Mouse (Mus musculus): Measurements from ENCODE around the gene Alg10b. TPM values are rescaled to one million over a fixed set of nuclear protein-coding genes. Genes with fewer than 3 reads are reported as not detected.
"Not testable (repeated sequence)": the region's sequence is repeated elsewhere in the genome, so short reads cannot be mapped to it uniquely, and the experiment has no call there.

Alg10b gene
- total RNA-seq (2021) = 10 to 100 TPM; 36.1 to 38.4 TPM
- long read RNA-seq, experiment 1, partial matches to known transcripts = 0 of 1 reads
- long read RNA-seq, experiment 1, other reads (novel, unspliced or antisense) = 1 of 1 reads
- long read RNA-seq, experiment 2, full-length matches to known transcripts = 1 of 5 reads
- long read RNA-seq, experiment 2, partial matches to known transcripts = 0 of 5 reads
- long read RNA-seq, experiment 2, other reads (novel, unspliced or antisense) = 4 of 5 reads

DNA sequence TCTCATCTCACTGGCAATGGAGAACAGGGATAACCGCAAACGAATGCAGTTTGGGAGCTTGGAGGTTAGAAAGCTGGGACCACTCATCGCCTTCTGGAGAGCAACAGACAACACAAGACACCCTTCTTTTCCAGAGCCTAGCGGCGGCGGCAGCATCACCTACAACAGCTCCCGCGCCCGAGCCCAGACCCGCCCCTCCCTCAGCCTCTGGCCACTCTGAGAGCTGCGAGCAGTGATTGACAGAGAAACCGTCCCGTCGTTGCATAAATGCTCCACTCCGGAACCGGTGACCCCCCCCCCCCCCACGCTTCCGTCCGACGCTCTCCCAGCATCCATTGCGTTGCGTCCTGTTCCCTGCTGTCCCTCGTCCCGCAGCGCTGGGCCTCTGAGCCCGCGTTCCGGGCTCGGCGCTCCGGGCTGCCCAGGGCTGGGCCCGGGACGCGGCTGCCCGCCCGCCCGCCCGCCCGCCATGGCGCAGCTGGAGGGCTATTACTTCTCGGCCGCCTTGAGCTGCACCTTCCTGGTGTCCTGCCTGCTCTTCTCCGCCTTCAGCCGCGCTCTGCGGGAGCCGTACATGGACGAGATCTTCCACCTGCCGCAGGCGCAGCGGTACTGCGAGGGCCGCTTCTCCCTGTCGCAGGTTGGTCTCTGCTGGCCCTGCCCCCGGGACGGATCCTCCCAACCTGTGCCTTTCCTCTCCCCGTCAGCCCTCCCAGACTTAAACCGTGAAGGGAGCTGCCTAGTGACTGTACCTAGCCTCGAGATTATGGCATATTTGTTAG is at the start of gene Alg10b:
Gene Alg10b, plus strand, starts transcription at position 343 of the 782 bp plus-strand sequence.
- DNase-seq (ENCODE audit: low spot score in 2 of 2) = peak; percentile 47 to 69

- not testable (repeated sequence) for DNase-seq (ENCODE audit: low spot score in 2 of 2)
Measured at GRCm38 (mm10) chr15:90183108-90183507, 41.0 kb upstream of the Alg10b start.

DNA sequence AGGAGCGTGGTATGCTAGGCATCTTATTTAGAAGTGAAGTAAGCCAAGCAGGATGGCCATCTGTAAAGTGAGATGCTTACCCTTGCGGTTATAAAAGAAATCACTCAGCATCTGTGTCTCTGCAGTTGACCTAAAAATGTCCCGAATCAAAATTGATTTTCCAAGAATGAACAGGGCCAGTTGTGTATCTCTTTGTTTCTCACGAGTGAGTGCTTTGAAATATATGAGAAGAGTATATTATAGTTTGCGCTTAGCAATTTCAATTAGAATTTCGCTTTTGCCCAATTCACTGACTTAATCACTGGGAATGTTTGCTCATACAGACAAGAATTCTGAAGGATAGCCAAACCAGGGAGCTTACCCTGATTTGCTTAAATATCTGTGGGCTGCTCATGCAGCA is 40.6 kb upstream of the Alg10b start:
- DNase-seq (ENCODE audit: low spot score in 2 of 2) = no peak

DNA sequence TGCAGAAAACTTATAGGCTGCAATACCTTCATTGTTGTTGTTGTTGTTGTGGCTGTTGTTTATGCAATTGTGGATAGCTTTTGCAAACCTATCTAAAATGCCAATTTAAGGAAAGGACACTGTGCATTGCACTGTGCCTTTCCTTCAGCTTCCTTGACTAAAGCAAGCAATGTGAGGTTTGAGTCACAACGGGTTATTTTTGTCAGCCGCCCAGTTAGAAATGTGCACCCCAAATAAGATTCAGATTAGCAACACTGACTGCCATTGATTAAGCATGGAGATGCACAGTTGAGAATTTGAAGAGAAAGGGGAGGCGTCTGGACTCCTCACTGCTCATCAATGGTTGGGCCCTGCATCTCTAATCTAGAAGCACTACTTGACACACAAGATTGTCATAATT is 39.4 kb upstream of the Alg10b start:
- no peak for DNase-seq (ENCODE audit: low spot score in 2 of 2)

DNA sequence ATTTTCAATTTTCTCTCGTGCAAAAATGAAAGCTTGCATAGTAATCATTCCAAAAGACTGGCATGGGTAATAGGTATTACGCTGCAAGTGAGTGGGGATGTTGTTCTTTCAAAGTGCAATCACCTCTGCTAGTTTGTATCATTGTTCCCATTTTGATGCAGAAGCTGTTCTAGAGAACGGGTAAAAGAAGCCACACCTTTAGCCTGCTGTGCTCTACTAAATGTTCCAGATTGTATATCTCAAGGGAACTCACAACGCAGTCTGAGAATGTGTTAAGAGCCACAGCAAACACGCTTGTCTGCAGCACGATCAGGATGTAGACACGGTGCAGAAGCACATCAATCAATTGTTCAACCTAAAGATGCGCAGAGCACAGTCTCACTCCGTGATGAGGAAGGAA is 34.6 kb upstream of the Alg10b start:
- DNase-seq (ENCODE audit: low spot score in 2 of 2) = no peak

- DNase-seq (ENCODE audit: low spot score in 2 of 2) = no peak
Measured at GRCm38 (mm10) chr15:90213946-90214345, 10.2 kb upstream of the Alg10b start.

DNA sequence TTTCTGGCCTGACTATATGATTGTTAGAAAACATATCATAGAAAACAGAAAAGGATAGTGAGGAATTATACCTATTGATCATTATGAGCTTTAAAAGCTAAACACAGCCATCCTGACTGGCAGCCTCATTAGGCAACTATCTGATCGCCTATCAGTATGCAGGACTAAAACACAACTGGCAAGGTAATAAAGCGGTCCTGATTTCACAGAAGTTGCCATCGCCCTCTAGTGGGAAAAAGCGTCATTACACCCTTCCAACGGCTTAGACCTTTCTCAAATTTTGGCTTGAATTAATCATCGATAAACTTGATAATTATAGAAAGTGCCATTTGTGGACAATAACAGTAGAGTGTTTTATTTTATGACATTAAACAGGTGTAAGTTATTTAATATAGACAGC is 9.2 kb upstream of the Alg10b start:
- DNase-seq (ENCODE audit: low spot score in 2 of 2) = no peak

- DNase-seq (ENCODE audit: low spot score in 2 of 2) = no peak
Measured at GRCm38 (mm10) chr15:90225058-90225575, 1.0 kb downstream of the Alg10b start.

DNA sequence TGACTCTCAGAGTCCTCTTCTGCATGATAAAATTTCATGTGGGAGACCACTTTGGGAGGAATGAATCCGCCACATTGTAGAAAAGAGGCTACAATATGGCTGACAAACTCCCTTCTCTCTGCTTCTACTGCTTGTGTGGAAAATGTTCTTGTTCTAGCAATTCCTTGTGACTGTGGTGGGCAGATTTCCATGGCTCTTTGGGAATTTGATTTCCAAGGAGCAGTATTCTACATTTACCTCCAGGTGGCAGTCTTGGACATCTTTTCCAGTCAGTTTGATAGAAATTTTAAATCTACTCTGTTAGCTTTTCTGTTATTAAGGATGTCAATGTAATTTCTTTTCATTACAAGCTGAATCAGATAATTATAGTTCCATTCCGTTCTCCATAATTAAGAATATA is 13.5 kb downstream of the Alg10b start:
- DNase-seq (ENCODE audit: low spot score in 2 of 2) = no peak

- DNase-seq (ENCODE audit: low spot score in 2 of 2) = no peak
Measured at GRCm38 (mm10) chr15:90244081-90244480, 20.0 kb downstream of the Alg10b start.

GRCm38 (mm10) chr15:90249694-90250093 is 25.6 kb downstream of the Alg10b start:
- DNase-seq (ENCODE audit: low spot score in 2 of 2) = no peak

GRCm38 (mm10) chr15:90282876-90283275 is 58.8 kb downstream of the Alg10b start:
- DNase-seq (ENCODE audit: low spot score in 2 of 2) = no peak

Small RNAs within 50 kb of the gene (microRNA-seq; reads per million reads assigned to microRNA genes)
- not detected for gene Mir7648

All from adrenal gland, postnatal 4 days (tissue).